Mouse (Mus musculus): ENCODE data around the gene Gstm2.
"Not testable (repeated sequence)": the region's sequence is repeated elsewhere in the genome, so short reads cannot be mapped to it uniquely, and the experiment has no call there.

Gene Gstm2

DNA sequence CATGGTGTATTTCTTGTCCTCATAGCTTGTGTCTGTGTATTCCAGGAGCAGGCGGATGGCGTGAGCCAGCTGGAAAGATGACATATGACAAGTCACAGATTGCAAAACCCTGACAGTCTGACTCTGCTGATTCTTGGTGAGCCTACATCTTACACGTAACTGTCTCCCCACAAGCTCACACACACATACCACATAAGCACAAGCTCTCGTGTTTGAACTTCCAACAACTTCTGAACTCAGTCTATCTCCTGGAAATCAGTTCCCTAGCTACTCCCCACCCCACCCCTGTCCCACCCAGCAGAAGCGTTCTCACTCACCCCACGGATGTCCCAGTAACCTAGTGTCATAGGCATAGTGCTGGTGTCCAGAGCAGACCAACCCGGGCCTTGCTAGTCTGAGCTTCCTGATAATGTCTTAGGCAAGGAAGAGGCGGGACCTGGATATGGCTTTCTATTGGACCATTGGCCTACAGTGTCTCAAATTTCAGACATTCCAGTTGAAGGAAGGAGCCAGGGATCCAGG is at the start of gene Gstm2:
TSS of gene Gstm2 (minus strand) at position 413 of the 522 bp plus-strand sequence.
- in situ Hi-C loops (cut with MboI, MseI) = no loop called here

DNA sequence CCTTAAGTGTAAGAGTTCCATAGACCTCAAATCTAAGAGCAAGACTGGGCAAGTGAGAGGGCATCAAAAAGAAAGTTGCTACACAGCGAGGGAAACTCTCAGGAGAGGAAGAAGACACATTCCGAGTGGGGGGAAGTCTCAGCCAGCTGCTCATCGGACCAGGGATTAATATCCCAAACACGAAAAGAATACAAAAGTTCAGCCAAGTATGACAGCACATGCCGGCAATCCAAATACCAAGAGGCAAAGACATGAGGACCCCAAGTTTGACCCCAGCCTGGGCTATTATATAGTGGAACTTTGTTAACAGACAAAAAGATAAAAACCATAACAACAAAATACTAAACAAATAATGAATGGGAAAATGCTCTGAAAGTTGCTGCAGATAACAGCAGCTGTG is 46.9 kb upstream of the Gstm2 start:
- in situ Hi-C loops (cut with MboI, MseI) = no loop called here

- in situ Hi-C loops (cut with MboI, MseI) = no loop called here
Observed at GRCm38 (mm10) chr3:108032113-108032512, 45.9 kb upstream of the Gstm2 start.

DNA sequence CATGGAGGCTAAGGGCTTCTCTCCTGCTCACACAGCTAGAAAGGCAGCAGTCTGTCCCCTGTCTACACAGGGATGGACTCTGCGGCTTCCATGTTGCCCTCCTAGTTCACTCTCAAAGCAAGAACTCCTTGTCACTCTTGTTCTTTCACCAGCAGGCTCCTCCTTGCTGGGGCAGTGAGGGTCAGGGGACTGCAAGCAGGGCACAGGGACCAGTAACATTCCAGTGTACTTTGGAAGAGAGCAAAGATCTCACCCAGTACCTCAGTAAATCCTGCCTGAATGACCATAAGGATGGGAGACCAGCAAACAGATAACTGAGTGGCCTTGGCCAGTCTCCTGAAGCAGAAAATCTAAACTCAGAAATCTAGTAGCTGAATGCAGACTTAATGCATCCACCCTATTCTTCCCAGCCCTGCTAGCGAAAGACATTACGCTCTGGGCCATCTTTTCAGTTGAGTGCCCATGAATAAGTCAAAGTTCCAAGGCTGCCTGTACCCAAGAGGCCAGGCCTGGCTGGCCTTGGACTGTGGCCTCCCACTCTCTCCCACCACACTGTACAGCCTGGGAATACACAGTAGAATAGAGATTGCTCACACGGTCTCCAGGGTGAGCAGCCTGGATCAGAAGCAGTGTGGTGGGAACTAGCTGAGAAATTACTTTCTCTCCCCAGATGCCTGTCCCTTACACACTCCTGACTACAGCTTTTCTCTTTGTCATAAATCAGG is 42.5 kb upstream of the Gstm2 start:
- in situ Hi-C loops (cut with MboI, MseI) = no loop called here

DNA sequence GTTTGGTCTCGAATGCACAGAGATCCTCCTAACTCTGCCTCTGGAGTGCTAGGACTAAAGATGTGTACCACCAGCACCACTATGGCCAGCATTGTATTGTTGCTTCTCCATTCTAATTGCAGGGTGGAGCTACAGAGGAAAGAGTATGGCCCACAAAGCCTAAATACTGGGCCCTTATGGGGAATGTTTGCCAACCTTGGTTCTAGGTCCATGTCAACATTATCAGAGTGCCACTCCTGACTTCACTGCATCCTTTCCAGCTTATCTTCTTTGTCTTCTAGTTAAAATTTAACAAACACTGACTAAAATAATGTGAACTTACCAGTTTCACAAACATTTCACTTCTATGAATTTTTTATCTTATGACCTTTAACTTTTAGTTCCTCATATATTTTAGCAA is 40.3 kb upstream of the Gstm2 start:
- in situ Hi-C loops (cut with MboI, MseI) = no loop called here

DNA sequence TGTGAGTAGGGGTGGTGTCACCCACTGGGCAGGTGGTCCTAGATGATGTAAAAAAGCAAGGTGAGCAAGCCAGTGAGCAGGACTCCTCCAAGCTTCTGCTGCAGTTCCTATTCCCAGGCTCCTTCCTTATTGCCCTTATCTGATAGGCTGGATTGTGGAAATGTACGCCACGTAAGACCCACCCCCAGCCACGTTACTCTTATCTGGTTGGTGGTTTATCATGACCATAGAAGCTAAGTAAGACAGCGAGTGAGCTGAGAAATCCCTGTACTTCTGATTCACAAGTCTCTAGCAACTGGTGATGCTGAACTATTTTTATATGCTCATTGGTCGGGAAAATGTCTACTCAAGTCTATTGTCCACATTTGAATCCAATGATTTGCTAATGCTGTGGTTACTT is 39.8 kb upstream of the Gstm2 start:
- in situ Hi-C loops (cut with MboI, MseI) = no loop called here

GRCm38 (mm10) chr3:108025318-108025717 is 39.1 kb upstream of the Gstm2 start:
- in situ Hi-C loops (cut with MboI, MseI) = no loop called here

DNA sequence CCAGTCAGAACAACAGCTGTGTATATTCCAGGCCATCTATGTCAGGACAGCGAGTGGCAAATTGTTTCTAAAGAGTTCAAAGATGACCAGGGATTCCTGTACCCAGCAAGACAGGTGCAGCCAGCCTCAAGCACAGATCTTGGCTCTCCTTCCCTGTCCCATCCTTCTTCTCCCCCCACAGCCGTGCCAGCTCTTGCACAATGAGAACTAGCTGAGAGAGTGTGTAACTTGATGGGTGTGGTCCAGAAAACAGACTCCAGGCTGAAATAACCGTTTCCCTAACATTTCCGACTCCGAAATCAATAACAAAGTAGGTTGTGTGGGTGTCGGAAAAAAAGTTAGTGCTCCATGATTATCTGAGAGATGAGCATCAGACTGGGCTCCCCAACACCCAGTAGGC is 36.4 kb upstream of the Gstm2 start:
- in situ Hi-C loops (cut with MboI, MseI) = no loop called here

GRCm38 (mm10) chr3:108020351-108021022 is 34.2 kb upstream of the Gstm2 start:
- in situ Hi-C loops (cut with MboI, MseI) = not testable (repeated sequence)

DNA sequence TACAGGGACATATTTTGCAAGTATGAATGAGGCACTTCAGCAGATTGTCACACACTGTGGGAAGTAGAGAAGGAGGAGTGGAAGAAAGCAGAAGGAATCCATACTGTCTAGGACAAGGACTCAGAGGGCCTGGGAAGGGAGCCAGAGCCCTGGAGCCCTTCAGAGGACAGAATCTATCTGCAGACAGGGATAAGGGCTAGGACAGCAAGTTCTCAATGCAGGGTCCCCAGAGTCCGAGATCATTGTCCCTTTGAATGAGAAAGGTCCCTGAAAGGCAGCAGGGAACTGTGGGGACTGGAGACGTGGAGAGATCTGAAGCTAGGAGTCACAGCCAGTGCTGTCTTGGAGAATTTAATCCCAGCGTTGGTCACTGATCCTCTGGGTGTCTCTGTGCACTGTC is 33.0 kb upstream of the Gstm2 start:
- in situ Hi-C loops (cut with MboI, MseI) = loop anchor here (5.0 kb wide), 1 partner anchor 43 kb away; no protein-coding TSS in a partner anchor

- in situ Hi-C loops (cut with MboI, MseI) = loop anchor here (5.0 kb wide), 1 partner anchor 44 kb away; no protein-coding TSS in a partner anchor
Observed at GRCm38 (mm10) chr3:108018190-108018820, 32.1 kb upstream of the Gstm2 start.

GRCm38 (mm10) chr3:108017473-108018189 is 31.4 kb upstream of the Gstm2 start, which contains the start of gene Gstm1:
Gene Gstm1 (minus strand): TSS chr3:108017973.
- in situ Hi-C loops (cut with MboI, MseI) = loop anchor here (5.0 kb wide), 1 partner anchor 45 kb away; no protein-coding TSS in a partner anchor

- in situ Hi-C loops (cut with MboI, MseI) = loop anchor here (5.0 kb wide), 1 partner anchor 46 kb away; no protein-coding TSS in a partner anchor
Observed at GRCm38 (mm10) chr3:108016468-108016867, 30.2 kb upstream of the Gstm2 start.

DNA sequence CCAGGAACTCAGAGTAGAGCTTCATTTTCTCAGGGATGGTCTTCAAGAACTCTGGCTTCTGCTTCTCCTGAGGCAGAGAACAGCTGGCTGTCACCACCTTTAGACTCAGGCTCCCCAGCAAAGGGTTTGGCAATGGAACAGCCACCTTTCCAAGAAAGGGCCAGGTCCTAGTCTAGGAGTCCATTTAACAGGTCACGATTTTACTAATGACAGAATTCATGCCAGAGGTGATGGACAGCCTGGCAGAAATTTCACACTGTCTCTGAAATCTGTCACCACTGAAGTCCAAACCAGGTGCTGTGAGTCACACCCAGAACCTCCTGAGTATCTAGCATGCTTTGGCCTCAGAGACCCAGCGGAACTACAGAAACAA is 28.7 kb upstream of the Gstm2 start:
- in situ Hi-C loops (cut with MboI, MseI) = loop anchor here (5.0 kb wide), 2 partner anchors 47 to 63 kb away; no protein-coding TSS in a partner anchor

DNA sequence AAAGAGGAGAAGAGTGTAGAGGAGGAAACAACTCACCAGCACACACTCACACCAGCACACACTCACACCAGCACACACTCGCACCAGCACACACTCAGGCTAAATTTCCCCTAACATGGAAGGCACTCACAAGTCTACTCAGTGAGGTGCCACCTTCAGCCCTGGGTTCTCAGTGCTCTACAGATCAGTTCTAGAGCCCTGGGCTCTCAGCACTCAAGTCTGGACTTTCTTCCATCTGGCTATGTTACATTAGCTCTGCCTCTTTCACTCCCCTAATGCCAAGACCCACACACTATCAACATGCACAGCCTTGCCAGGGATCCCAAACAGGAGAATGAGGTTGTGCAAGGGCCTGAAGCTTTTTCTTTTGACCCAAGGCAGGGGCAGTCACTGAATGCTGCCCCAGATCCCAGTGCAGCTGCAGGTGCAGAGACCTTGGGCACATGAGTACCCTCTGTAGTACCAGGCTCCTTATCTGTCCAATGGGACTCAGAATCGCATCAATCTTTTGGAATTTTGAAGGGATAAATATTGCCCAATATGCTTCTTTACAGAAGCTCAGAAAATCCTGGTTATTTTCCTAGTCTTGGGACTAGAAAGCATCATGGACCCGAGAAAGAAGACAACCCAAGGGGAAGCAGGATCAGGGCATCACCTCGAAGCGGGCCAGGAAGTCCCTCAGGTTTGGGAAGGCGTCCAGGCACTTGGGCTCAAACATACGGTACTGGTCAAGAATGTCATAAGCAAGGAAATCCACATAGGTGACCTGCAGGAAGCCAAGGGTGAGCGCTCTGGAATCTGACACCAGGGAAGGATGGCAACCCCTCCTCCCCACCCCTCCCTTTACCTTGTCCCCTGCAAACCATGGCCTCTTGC is 28.1 kb upstream of the Gstm2 start:
- in situ Hi-C loops (cut with MboI, MseI) = loop anchor here (5.0 kb wide), 1 partner anchor 62 kb away; no protein-coding TSS in a partner anchor

DNA sequence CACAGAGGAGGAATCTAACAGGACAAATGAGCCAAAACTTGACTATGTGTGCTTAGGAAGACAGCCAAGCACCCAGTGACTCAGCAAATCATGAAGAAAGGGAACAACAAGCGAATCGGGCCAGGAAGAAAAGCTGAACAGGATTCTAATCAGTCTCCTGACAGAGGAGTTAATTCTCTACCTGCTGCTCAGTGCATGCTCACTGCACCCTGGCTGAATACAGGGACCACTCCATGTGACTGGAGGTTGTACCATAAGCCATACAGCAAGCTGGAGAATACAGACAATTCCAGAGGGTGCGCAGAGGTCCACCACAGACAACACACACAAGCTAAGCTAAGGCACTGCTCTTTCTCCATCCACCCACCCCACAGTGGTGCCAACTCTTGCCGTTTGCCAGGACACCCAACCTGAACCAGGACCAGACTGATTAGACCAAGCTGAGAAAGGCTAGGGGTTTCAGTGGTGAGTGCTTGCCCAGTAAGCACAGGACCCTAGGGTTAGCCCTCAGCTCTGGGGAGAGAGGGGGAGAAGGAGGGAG is 27.1 kb upstream of the Gstm2 start:
- in situ Hi-C loops (cut with MboI, MseI) = loop anchor here (5.0 kb wide), 1 partner anchor 61 kb away; no protein-coding TSS in a partner anchor

- in situ Hi-C loops (cut with MboI, MseI) = loop anchor here (5.0 kb wide), 1 partner anchor 59 kb away; no protein-coding TSS in a partner anchor
Observed at GRCm38 (mm10) chr3:108011558-108011957, 25.3 kb upstream of the Gstm2 start.

DNA sequence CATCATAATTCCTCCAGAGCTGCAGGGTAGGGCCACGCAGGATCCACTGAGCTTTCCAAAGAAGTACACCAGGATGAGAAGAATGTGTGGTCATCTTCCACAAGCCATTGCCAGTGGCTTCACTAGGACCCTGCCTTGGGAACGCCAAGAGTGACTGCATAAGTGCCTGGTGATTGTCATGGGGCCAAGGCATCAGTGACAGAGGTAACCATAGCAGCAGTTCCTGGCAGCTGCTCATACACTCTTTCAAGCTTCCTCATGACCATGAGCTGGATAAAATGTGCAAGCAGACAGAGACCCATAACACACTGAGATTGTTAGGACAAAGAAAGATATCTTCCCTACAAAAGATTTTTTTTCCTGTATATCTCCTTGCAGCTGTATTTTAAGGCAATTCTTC is 24.0 kb upstream of the Gstm2 start:
- in situ Hi-C loops (cut with MboI, MseI) = loop anchor here (5.0 kb wide), 1 partner anchor 58 kb away; no protein-coding TSS in a partner anchor

GRCm38 (mm10) chr3:108002021-108002420 is 15.8 kb upstream of the Gstm2 start:
- in situ Hi-C loops (cut with MboI, MseI) = no loop called here

GRCm38 (mm10) chr3:107999491-107999890 is 13.2 kb upstream of the Gstm2 start:
- in situ Hi-C loops (cut with MboI, MseI) = no loop called here
